Mouse (Mus musculus): ENCODE results near the gene Prap1. TPM values are rescaled to one million over a fixed set of nuclear protein-coding genes. Genes with fewer than 3 reads are reported as not detected.

Prap1 gene
- total RNA-seq, 2 experiments from 2014 or later, result not detected

GRCm38 (mm10) chr7:140081408-140082241, 11.6 kb upstream of the Prap1 start:
- ATAC-seq (replicated peaks; ENCODE audit: low FRiP score, poor library complexity, severe bottlenecking), result no peak

DNA sequence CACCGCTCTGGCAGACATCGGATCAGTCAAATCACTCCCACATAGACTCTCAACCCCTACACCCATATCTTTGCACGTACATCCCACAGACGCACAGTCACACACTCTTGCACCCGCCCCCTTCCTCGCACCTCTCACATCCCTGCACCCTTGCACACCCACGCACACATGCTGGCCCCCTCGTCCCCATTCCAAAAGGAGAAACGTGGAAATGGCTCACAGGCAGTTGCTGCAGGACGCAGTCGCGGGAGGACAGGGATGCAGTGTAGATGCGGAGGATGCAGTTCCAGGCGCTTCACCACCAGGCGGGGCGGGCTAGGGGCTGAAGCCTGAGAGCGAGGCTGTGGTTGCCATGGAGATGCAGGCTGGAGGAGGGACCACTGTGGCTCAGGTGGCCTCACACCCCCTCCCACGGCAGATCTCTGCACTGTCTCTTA, 10.9 kb upstream of the Prap1 start, which contains the start of gene Caly:
Gene Caly, minus strand, starts transcription at position 307 of the 437 bp plus-strand sequence.
- ATAC-seq (replicated peaks; ENCODE audit: low FRiP score, poor library complexity, severe bottlenecking), result 0 out of 2 replicates have a peak, but pooled peaks have one; percentile 41

DNA sequence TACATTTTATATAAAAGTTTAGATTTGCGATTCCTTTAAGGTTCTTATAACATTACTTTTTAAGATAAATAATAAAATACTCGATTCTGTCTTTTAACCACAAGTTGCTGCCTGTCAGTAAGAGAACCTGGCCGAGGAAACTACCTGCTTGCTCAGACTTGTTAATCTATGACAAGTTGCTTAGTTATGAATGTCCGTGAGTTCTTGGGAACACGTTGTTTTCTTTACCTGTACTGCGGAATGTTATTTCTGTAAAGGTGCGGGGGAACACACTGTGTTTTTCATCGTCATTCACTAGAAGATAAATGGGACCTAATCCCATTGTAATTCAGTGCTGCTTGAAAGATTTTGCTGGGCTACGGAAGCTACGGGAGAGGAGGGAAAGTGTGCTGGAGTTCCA, 2.6 kb upstream of the Prap1 start:
- ATAC-seq (replicated peaks; ENCODE audit: low FRiP score, poor library complexity, severe bottlenecking), result no peak

- no peak for ATAC-seq (replicated peaks; ENCODE audit: low FRiP score, poor library complexity, severe bottlenecking)
Observed at GRCm38 (mm10) chr7:140094954-140095353, 1.8 kb downstream of the Prap1 start.

DNA sequence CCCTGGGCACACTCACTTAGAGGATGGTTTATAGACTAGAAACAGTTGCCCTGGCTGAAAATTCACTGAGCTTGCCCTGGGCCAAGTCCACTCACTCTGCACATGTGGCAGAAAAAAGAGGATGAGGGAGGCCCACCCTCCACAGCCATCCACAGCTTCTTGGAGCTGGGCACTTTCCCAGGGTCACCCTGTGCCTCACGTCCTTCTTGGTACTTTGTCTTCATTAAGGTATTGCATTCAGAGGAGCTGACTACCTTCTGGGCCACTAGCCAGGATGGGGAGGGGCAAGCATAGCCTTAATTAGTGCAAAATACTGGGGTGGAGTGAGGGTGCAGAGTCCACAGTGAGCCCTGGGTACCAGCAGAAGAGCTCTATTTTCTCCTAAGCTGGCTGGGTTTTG, 2.4 kb downstream of the Prap1 start:
- no peak for ATAC-seq (replicated peaks; ENCODE audit: low FRiP score, poor library complexity, severe bottlenecking)

- no peak for ATAC-seq (replicated peaks; ENCODE audit: low FRiP score, poor library complexity, severe bottlenecking)
Observed at GRCm38 (mm10) chr7:140096055-140096454, 2.9 kb downstream of the Prap1 start.

- no peak for ATAC-seq (replicated peaks; ENCODE audit: low FRiP score, poor library complexity, severe bottlenecking)
Observed at GRCm38 (mm10) chr7:140098466-140098865, 5.3 kb downstream of the Prap1 start.

DNA sequence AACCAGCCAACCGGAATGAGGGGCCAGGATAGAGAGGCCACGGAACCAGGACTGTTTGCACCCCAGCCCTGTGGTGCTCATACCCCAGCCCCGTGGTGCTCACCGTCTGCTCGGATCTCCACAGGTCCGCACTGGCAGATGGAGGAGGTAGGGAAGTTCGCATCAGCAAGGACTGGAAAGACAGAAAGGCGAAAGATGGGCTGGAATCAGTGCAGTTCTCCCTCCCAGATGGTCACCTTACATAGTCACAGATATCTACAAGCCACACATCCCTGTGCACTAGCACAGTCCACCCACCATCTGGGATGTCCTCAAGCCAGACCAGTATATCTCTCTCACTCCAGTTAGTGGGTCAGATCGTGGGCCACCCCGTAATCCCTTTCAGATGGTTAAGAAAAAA, 8.3 kb downstream of the Prap1 start:
- no peak for ATAC-seq (replicated peaks; ENCODE audit: low FRiP score, poor library complexity, severe bottlenecking)

DNA sequence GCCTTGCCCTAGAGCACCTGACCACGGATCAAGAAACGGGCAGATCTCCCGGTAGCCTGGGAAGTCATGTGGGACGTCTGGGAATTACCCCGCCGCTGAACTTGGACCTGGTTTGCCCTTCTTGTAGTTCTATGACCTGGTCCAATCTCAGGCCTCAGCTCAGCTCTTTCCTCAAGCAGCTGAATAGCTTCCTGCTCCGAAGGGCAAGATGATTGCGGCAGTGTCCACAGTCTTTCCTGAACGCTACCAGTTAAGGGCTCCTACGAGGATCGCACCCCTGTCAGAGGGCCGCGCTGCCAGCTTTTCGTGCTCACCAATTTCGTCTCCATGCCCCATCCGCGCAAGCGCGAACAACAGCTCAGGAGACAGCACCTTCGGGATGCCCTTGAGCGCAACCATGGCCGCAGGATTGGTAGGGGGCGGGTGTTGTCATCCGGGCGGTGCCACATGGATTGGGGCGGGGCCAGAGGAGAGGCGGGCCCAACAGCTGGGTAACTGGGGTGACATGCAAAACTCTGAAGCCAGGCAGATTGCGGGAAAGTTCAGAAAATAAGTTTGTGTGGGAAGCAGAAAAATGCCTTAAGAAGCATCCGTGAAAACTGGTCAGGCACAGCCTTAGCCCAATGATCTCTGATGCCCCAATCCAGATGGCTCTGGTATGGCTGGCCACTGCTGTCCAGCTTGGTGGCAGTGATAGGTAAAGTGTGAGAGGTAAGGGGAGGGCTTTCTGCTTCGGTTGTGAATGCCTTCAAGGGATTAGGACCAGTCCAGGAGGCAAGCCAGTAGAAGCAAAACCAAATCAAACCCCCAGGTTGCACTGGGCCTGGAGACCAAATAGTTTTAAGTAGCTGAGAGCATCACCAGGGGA, 9.0 kb downstream of the Prap1 start, which contains the start of gene Fuom:
Gene Fuom, minus strand, starts transcription at position 449 of the 868 bp plus-strand sequence.
- peak; percentile 81 for ATAC-seq (replicated peaks; ENCODE audit: low FRiP score, poor library complexity, severe bottlenecking)

GRCm38 (mm10) chr7:140104009-140104408, 10.8 kb downstream of the Prap1 start:
- ATAC-seq (replicated peaks; ENCODE audit: low FRiP score, poor library complexity, severe bottlenecking), result no peak

GRCm38 (mm10) chr7:140111943-140112342, 18.7 kb downstream of the Prap1 start:
- ATAC-seq (replicated peaks; ENCODE audit: low FRiP score, poor library complexity, severe bottlenecking), result no peak

GRCm38 (mm10) chr7:140115583-140116328, 22.6 kb downstream of the Prap1 start, which contains the start of gene Paox:
TSS of gene Paox (plus strand) at chr7:140115799.
- peak; percentile 75 for ATAC-seq (replicated peaks; ENCODE audit: low FRiP score, poor library complexity, severe bottlenecking)

DNA sequence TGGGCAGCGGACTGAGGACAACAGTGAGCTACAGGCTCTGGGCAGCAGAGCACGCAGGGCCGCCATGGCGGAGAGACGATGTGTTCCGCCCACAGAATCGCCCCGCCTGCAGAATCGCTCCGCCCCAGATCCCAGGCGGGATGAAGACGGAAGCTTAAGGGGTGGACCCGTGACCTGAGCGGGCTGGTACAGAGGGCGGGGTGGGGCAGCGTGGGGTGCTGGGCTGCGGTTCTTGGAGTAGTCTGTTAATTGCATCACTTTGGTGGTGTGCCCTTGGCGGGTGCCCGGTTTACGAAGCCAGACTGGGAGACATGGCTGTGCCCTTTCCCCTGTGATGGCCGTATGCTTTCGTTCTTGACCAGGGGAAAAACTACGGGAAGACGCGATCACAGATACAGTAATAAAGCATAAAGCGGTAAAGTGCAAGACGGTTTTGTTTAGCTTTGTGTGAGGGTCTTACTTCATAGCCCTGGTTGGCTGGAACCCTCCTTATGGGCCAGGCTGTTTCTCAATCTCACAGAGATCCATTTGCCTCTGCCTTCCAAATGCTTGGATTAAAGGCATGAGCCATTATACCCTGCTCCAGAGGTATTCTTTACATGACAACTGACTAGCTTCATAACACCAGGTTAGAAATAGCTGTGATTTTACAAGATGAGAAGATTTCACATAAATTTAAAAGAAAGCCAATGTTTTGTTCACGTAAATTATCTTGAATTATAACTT, 23.3 kb downstream of the Prap1 start, which contains the start of gene Echs1:
Gene Echs1, minus strand, starts transcription at position 148 of the 726 bp plus-strand sequence.
- peak; percentile 99 for ATAC-seq (replicated peaks; ENCODE audit: low FRiP score, poor library complexity, severe bottlenecking)

DNA sequence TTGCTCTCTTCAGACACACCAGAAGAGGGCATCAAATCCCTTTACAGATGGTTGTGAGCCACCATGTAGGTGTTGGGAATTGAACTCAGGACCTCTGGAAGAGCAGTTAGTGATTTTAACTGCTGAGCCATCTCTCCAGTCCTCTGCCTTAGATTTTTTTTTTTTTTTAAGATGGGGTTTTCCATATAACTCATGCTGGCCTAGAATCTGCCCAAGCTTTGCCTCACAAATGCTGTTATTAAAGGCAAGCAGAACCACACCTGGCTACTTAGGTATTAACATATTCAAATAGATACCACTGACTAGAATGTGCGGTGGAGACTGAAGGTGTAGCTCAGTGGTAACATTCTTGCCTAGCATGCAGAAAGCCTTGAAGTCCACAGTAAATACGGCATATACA, 27.3 kb downstream of the Prap1 start:
- ATAC-seq (replicated peaks; ENCODE audit: low FRiP score, poor library complexity, severe bottlenecking), result no peak

DNA sequence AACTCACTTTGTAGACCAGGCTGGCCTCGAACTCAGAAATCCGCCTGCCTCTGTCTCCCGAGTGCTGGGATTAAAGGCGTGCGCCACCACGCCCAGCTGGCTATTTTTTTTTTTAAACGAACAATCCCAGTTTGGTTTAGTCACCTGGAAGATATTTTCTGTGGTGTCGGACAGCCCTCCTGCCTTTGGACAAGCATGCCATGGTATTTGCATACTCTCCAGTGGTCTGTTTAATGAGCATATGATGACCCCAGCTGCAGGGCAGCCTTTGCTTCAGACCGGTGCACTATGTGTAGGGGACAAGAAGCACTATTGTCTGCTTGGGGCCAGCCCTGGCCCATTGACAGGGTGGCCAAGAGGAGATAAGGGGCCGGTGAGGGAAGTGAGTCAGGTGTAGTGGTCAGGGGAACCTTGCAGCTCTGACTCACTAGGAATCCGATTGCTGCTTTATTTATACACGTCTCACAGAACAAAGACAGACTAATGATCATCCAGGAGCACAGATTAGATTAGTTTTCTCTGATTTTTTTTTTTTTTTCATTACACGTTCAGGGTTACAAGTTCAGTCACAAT, 28.2 kb downstream of the Prap1 start:
- ATAC-seq (replicated peaks; ENCODE audit: low FRiP score, poor library complexity, severe bottlenecking), result no peak

GRCm38 (mm10) chr7:140122765-140123164, 29.6 kb downstream of the Prap1 start:
- no peak for ATAC-seq (replicated peaks; ENCODE audit: low FRiP score, poor library complexity, severe bottlenecking)

GRCm38 (mm10) chr7:140124382-140124781, 31.2 kb downstream of the Prap1 start:
- no peak for ATAC-seq (replicated peaks; ENCODE audit: low FRiP score, poor library complexity, severe bottlenecking)

GRCm38 (mm10) chr7:140125278-140126021, 32.3 kb downstream of the Prap1 start:
- peak; percentile 98 for ATAC-seq (replicated peaks; ENCODE audit: low FRiP score, poor library complexity, severe bottlenecking)

Measured in erythroblast, adult 5-6 weeks (primary cell).